Mouse (Mus musculus) olfactory bulb, adult 2 months (tissue): ENCODE measurements around the gene Adipoq.

Experiments
- CTCF ChIP-seq: fragments of 200-500 bp; IDR thresholded peaks from 2 replicates; pipeline ENCODE4 v1.5.1; 2012; ENCODE audit warnings: low read depth, mild to moderate bottlenecking, low read length, moderate library complexity; ENCODE audit not compliant: insufficient read depth
- POLR2A ChIP-seq: fragments of 200-500 bp; IDR thresholded peaks from 2 replicates; pipeline ENCODE4 v1.6.1; 2012; ENCODE audit warnings: mild to moderate bottlenecking, low read depth, low read length, moderate library complexity; ENCODE audit not compliant: insufficient read depth

GRCm38 (mm10) chr16:23132336-23132735 lies 14.0 kb upstream of the Adipoq start:
- TF ChIP-seq CTCF (no peak), POLR2A (no peak)
